Mouse (Mus musculus) kidney, adult 2 months (tissue): ENCODE results near the gene Tspan2.

Experiments used
- CTCF ChIP-seq: fragments of 200-500 bp; conservative IDR thresholded peaks from 2 replicates; pipeline ENCODE4 v1.5.1; 2011; ENCODE audit warnings: low read depth, mild to moderate bottlenecking, control low read depth, low read length, moderate library complexity, mixed read lengths; ENCODE audit not compliant: insufficient read depth, insufficient read length
- POLR2A ChIP-seq: fragments of 200-500 bp; IDR thresholded peaks from one replicate; pipeline ENCODE4 v1.6.1; 2011; ENCODE audit warnings: low read depth, low read length, control low read depth

- TF ChIP-seq POLR2A (no peak), CTCF (no peak)
Measured at GRCm38 (mm10) chr3:102737106-102737505, 2.8 kb downstream of the Tspan2 start.
